Mouse (Mus musculus) heart, postnatal 0 days (tissue): Measurements from ENCODE around the gene Mycbpap.

ENCODE experiments used
- CTCF ChIP-seq: IDR thresholded peaks from 2 replicates; pipeline ENCODE4 v1.5.1; 2016; ENCODE audit warnings: antibody characterized with exemption, control low read depth, low read depth
- EP300 ChIP-seq: IDR thresholded peaks from 2 replicates; pipeline ENCODE4 v1.6.1; 2016; ENCODE audit warnings: antibody characterized with exemption, low read depth

DNA sequence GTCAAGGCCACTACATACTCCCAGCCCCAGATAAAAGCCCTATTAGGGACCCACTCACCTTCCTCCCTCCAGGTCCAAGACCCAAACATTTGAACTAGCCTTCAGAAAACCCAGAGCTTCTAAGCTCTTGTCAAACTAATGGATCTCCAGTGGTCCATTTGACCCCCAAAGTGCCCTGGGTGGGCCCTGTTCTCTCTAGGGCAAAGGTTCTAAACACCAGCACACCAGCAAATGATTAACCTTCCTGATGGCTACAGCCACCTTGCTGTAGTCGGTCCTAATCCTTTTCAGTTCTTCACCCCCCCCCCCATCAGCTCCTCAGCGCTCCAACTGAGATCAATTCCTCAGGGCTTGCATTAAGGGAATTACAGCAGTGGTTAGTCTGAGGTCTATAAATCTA lies 57.4 kb downstream of the Mycbpap start:
- no peak for TF ChIP-seq CTCF
- TF ChIP-seq EP300: no peak
